Mouse (Mus musculus) heart, embryonic 11.5 days (tissue): ENCODE data around the gene Rhbdl2. TPM values are rescaled to one million over a fixed set of nuclear protein-coding genes. Genes with fewer than 3 reads are reported as not detected.

Experiments used
- ATAC-seq: fragments of 200-750 bp; cut with Nextera tagmentation; replicated peaks from 2 replicates; pipeline ENCODE4 v1.8.0; 2017; ENCODE audit warnings: moderate library complexity; ENCODE audit not compliant: insufficient number of reproducible peaks, low FRiP score, low TSS enrichment
- H3K27ac ChIP-seq: fragments of 300-500 bp; sonication (generic); 2 replicates; pipeline ENCODE4 v1.5.1; 2014; ENCODE audit warnings: mild to moderate bottlenecking, low read depth, low read length
- H3K27me3 ChIP-seq: fragments of 300-500 bp; sonication (generic); 2 replicates; pipeline ENCODE4 v1.6.1; 2014; ENCODE audit warnings: mild to moderate bottlenecking, low read length, mixed read lengths; ENCODE audit not compliant: control insufficient read depth, insufficient read depth
- H3K36me3 ChIP-seq: fragments of 300-500 bp; sonication (generic); 2 replicates; pipeline ENCODE4 v1.6.1; 2014; ENCODE audit warnings: mild to moderate bottlenecking, low read length, moderate library complexity, mixed read lengths; ENCODE audit not compliant: control insufficient read depth, insufficient read depth
- H3K4me1 ChIP-seq: fragments of 300-500 bp; sonication (generic); 2 replicates; pipeline ENCODE4 v1.6.1; 2014; ENCODE audit warnings: low read length; ENCODE audit not compliant: control insufficient read depth, insufficient read depth
- H3K4me2 ChIP-seq: fragments of 300-500 bp; sonication (generic); 2 replicates; pipeline ENCODE4 v1.6.1; 2014; ENCODE audit warnings: mild to moderate bottlenecking, moderate library complexity
- H3K4me3 ChIP-seq: fragments of 300-500 bp; sonication (generic); 2 replicates; pipeline ENCODE4 v1.5.1; 2014; ENCODE audit warnings: low read depth, low read length
- H3K9ac ChIP-seq: fragments of 300-500 bp; sonication (generic); 2 replicates; pipeline ENCODE4 v1.6.1; 2014; ENCODE audit warnings: mild to moderate bottlenecking, low read depth, low read length, moderate library complexity
- H3K9me3 ChIP-seq: fragments of 300-500 bp; sonication (generic); replicated peaks from 2 replicates; pipeline ENCODE4 v1.6.1; 2016; ENCODE audit warnings: low read length; ENCODE audit not compliant: control insufficient read depth
- WGBS: fragments of 180-500 bp; shearing (Covaris S2); extraction: QIAGEN DNeasy Blood & Tissue Kit; methylation state at CpG from one replicate; pipeline ENCODE4 v1.1.7; 2014; ENCODE audit not compliant: insufficient replicate concordance; 5-methylcytosine and 5-hydroxymethylcytosine counted together
- polyA plus RNA-seq: library from polyadenylated mRNA; unstranded; fragments of >200 nt; fragmentation: Nextera tagmentation; extraction: Ambion mirVana; gene quantifications from 2 replicates; pipeline ENCODE4 v1.2.1, GENCODE M21; 2014

Gene Rhbdl2
- polyA plus RNA-seq, result 1.9 and 2.1 TPM in 2 replicates

DNA sequence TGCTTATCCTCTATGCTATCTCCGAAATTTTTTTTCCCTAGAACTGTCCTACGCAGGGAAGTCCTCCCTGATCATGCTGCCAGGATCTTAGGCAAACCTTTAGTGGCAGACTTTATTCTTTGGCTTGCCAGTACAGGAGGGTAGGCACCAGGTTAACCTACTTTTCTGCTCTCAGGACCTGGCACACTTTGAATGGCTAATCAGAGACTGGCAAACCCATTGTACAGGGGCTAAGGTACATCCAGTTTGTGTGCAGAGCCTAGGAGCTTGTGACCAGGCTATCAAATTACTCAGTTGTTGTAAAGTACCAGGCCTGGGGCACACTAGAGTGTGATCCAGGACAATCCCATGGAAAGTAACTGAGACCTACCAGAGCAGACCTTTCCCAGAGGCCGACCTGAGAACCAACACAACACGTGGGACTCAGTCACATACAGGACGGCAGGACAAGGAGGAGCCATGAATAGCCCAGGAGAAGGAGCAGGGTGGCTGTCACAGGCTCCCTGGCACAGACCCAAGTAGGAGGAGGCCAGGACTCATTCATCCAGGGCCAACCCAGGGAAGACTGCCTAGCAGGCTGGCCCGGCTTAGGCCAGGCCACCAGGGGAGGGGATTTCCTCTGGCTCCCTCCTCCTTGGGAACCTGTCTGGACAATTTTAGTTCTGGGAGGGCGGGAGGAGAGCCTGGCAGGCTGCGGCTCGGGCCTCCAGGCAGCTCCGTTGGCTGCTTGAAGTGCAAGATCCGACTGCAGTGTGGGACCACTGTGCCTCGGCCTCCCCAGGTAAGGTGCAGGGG, at the start of gene Rhbdl2:
TSS of gene Rhbdl2 (plus strand) at position 684 of the 795 bp plus-strand sequence.
- Histone ChIP-seq H3K9ac (no peak within 1 kb of the TSS; the same call in 1 of the 2 replicates), H3K27me3 (no peaks in the 10 kb centered on the region), H3K27ac (peak within 1 kb of the TSS; percentile 37; the same call in 1 of the 2 replicates), H3K4me1 (no peaks in the 10 kb centered on the region; the same call in 1 of the 2 replicates), H3K9me3 (no peaks in the 10 kb centered on the region), H3K4me3 (peak within 1 kb of the TSS; percentile 8), H3K4me2 (peak within 1 kb of the TSS; percentile 56), H3K36me3 (no peaks in the 10 kb centered on the region)
- ATAC-seq, result peak; percentile 83
- 21% methylated on average over 12 of the region's 12 CpGs for WGBS

DNA sequence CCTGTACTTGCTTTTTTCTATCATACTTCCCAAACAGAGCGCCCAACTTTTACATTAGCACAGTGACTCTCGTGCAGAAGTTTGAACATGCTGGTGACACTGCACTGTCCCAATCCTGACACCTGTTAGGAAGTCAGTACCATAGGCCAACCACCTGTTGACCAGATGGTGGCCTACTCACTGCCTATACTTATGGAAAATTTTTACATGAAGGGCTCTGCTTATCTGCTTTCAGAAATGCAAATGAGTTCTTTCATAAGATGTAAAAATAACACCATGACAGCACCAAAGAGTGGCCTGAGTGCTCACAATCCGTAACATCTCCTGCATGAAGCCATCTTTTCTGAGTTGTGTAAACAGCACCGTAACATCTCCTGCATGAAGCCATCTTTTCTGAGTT, 49.0 kb upstream of the Rhbdl2 start:
- WGBS, result 88% methylated on average over 4 of the region's 4 CpGs
- peaks cover 26% of the 10 kb centered on the region for H3K36me3 ChIP-seq
- ATAC-seq, result no peak

DNA sequence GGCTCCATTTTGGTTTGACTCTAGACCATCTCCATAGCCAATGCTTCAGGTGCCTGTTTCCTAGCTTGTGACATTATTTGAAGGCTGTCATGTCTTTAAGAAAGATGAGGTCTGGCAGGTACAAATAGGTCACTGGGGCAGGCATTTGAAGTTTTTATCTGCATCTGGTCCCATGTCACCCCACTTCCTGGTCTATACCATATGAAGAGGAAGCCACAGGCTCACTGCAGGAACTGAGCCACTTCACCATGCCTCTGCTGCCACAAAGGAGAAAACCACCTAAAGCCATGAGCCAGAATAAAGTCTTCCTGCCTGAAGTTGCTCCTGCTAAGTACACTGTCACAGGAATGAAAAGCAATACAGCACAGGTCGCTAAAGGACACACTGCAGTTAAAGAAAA, 44.8 kb upstream of the Rhbdl2 start:
- H3K4me3 ChIP-seq, result no peak overlapping the region
- no peaks in the 10 kb centered on the region for H3K27me3 ChIP-seq
- H3K9ac ChIP-seq, result no peak overlapping the region
- no peaks in the 10 kb centered on the region for H3K4me1 ChIP-seq
- WGBS, result 92% methylated on average over 1 of the region's 1 CpGs
- H3K36me3 ChIP-seq, result peaks cover 18% of the 10 kb centered on the region
- H3K9me3 ChIP-seq, result no peaks in the 10 kb centered on the region
- no peak for ATAC-seq
- H3K27ac ChIP-seq, result no peak overlapping the region
- no peak overlapping the region for H3K4me2 ChIP-seq

More for the DNA sequence above, 49.0 kb upstream of the Rhbdl2 start:
- no peak overlapping the region for H3K4me3 ChIP-seq
- no peak overlapping the region for H3K27ac ChIP-seq
- H3K9ac ChIP-seq, result no peak overlapping the region
- H3K4me2 ChIP-seq, result no peak overlapping the region
- no peaks in the 10 kb centered on the region for H3K9me3 ChIP-seq
- H3K27me3 ChIP-seq, result no peaks in the 10 kb centered on the region
- no peaks in the 10 kb centered on the region for H3K4me1 ChIP-seq

DNA sequence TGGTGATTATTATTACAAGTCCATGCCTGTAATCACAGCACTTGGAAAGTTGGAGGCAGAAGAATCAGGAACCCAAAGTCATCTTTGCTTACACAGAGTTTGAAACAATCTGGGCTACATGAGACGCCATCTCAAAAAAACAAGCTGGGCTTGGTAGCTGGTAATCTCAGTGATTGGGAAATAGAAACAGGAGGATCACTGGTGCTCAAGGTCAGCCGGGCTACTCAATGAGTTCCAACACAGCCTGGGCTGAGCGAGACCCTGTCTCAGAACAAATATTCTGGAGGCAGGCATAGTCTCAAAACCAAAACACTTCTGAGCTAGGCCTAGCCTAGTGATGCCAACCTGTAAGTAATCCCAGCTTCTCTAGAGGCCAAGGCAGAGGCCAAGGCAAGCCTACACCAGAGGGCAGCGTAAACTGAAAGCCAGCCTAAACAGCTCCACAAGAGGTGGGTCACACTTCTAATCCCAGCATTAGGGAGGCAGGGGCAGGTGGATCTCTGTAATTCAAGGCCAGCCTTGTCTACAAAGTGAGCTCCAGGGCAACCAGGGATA, 42.4 kb upstream of the Rhbdl2 start:
- 94% methylated on average over 4 of the region's 4 CpGs for WGBS
- Histone ChIP-seq H3K4me1 (peaks cover 6% of the 10 kb centered on the region), H3K9me3 (no peaks in the 10 kb centered on the region), H3K4me3 (no peak overlapping the region), H3K4me2 (no peak overlapping the region), H3K27me3 (no peaks in the 10 kb centered on the region), H3K9ac (no peak overlapping the region), H3K36me3 (peaks cover 3% of the 10 kb centered on the region; the same call in 1 of the 2 replicates), H3K27ac (no peak overlapping the region)
- no peak for ATAC-seq

DNA sequence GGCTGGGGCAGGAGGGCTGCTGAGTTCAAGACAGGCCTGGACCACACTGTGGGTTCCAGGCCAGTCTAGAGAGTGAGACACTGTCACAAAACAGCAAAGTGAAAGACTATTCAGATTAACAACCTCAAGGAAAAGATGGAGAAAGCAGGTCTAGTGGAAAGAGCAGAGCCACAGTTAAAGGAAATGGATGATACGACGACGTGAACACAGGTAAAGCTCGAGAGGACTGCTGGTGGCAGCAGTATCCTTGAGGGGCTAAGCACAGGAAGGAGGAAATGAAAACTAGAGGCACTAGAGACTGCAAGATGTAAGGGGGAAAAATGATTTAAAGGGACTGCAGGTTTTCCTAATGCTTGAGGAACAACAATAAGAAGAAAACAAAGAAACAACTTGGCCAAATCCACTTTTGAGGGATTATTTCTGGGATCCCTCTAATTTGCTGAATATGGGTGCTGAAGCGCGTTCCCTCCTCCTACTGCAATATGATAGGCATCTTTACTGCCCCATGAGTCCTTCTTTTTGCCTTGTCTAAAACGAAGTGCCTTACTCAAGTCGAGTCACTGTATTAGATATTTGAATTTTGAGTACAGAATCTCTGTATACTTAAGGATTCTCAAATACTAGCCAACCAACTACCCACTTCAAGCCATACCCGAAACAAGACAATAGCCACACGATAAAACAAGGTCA, 38.8 kb upstream of the Rhbdl2 start:
- ATAC-seq, result no peak
- Histone ChIP-seq H3K36me3 (no peaks in the 10 kb centered on the region), H3K27ac (no peak overlapping the region)

DNA sequence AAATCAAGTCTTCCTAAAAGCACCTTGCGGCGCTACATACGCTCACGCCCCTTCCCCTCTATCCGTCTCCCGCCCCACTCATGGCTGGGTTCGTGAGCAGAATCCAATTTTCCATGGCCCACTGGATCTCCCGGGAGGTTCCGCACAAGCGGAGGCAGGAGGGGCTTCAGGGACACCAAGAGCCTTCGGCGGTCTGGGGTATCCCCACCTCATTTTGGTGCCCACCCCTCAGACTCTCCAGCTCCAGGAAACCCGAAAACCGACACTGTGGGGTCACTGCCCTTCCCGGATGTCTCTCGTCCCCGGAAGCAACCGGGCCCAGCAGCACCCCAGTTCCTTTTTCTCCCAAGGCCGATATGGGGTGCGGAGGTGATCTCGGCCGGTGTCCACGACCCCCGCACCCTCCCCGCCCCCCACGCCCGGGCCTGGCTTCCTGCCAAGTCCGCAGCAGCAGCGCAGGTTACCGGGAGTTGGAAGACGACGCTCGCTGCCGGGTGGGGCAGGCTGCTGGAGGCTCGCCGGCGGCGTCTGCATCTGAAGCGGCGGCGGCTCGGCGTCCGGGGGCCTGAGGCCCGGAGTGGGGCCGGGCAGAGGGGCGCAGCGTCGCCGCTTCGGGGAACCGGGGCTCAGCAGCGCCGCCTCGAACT, 38.1 kb upstream of the Rhbdl2 start:
- ATAC-seq, result peak; percentile 79

More for the DNA sequence above, 38.8 kb upstream of the Rhbdl2 start:
- H3K9ac ChIP-seq, result peak overlapping the region; percentile 82
- peak overlapping the region; percentile 85 for H3K4me2 ChIP-seq
- peak overlapping the region; percentile 95 for H3K4me3 ChIP-seq
- WGBS, result 16% methylated on average over 10 of the region's 10 CpGs
- H3K4me1 ChIP-seq, result peaks cover 6% of the 10 kb centered on the region
- H3K9me3 ChIP-seq, result no peaks in the 10 kb centered on the region
- no peaks in the 10 kb centered on the region for H3K27me3 ChIP-seq

DNA sequence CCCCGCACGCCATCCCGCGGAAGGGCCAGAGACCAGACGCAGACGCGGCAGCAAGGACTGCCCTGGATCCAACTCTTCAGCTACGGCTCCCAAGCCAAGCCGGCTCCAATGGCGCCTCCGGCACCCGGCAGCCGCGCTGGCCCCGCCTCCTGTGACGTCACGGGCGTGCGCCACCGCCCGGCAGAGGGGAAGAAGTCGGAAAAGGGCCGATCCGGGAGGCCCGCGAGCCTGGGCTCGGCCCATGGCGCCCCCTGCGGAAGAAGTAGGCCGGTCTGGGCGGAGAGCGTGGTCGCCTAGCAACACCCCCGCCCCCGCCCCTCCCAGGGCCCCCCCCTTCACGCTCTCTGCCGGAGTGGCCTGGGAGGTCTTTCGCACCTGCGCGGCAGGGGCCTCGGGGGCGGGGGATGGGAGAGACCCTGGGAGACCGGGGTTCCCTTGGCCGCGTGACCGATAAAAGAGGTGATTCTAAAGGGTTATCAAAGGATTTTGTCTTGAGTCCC, 37.5 kb upstream of the Rhbdl2 start, which contains the start of gene Akirin1:
TSS of gene Akirin1 (minus strand) at position 194 of the 500 bp plus-strand sequence.
- WGBS, result 1% methylated on average over 45 of the region's 46 CpGs
- ATAC-seq, result peak; percentile 96
- H3K4me1 ChIP-seq, result peaks cover 6% of the 10 kb centered on the region
- no peaks in the 10 kb centered on the region for H3K36me3 ChIP-seq
- H3K27ac ChIP-seq, result peak within 1 kb of the TSS; percentile 84
- peak within 1 kb of the TSS; percentile 82 for H3K9ac ChIP-seq
- peak within 1 kb of the TSS; percentile 95 for H3K4me3 ChIP-seq
- no peaks in the 10 kb centered on the region for H3K27me3 ChIP-seq
- H3K4me2 ChIP-seq, result peak within 1 kb of the TSS; percentile 85
- no peaks in the 10 kb centered on the region for H3K9me3 ChIP-seq

More for the DNA sequence above, 38.1 kb upstream of the Rhbdl2 start:
- Histone ChIP-seq H3K27me3 (no peaks in the 10 kb centered on the region), H3K4me1 (peaks cover 6% of the 10 kb centered on the region), H3K9me3 (no peaks in the 10 kb centered on the region), H3K4me2 (peak overlapping the region; percentile 85), H3K9ac (peak overlapping the region; percentile 82), H3K4me3 (peak overlapping the region; percentile 95), H3K27ac (peak overlapping the region; percentile 84), H3K36me3 (no peaks in the 10 kb centered on the region)
- under 1% methylated on average over 39 of the region's 55 CpGs for WGBS
